Mouse (Mus musculus): ENCODE measurements around the gene Bicc1. TPM values are rescaled to one million over a fixed set of nuclear protein-coding genes. Genes with fewer than 3 reads are reported as not detected.
"Not testable (repeated sequence)": the region's sequence is repeated elsewhere in the genome, so short reads cannot be mapped to it uniquely, and the experiment has no call there.

Gene Bicc1
- polyA plus RNA-seq, 1 experiment from 2014 or later: 3.5 TPM

- no peak overlapping the region for H3K4me2 ChIP-seq (ENCODE audit: low read depth, low read length)
- H3K27me3 ChIP-seq (ENCODE audit: control insufficient read depth, insufficient read depth, low read depth, low read length): no peaks in the 10 kb centered on the region
Observed at GRCm38 (mm10) chr10:70968848-70969683, 190.4 kb downstream of the Bicc1 start.

GRCm38 (mm10) chr10:70966642-70967345, 192.7 kb downstream of the Bicc1 start:
- H3K4me1 ChIP-seq (ENCODE audit: control insufficient read depth, low read depth, low read length): no peaks in the 10 kb centered on the region
- H3K4me3 ChIP-seq (ENCODE audit: low read depth, low read length): no peak overlapping the region
- no peak overlapping the region for H3K9ac ChIP-seq (ENCODE audit: low read depth, low read length)
- no peaks in the 10 kb centered on the region for H3K9me3 ChIP-seq (replicated peaks; ENCODE audit: control insufficient read depth, low read length)
- no peaks in the 10 kb centered on the region for H3K27me3 ChIP-seq (ENCODE audit: control insufficient read depth, insufficient read depth, low read depth, low read length)
- no peaks in the 10 kb centered on the region for H3K36me3 ChIP-seq (ENCODE audit: control insufficient read depth, insufficient read depth)
- 64% methylated on average over 16 of the region's 16 CpGs for WGBS (ENCODE audit: insufficient replicate concordance)
- H3K4me2 ChIP-seq (ENCODE audit: low read depth, low read length): no peak overlapping the region
- no peak overlapping the region for H3K27ac ChIP-seq (ENCODE audit: low read length)
- no peak for ATAC-seq (ENCODE audit: low read depth)

More at GRCm38 (mm10) chr10:70968848-70969683, 190.4 kb downstream of the Bicc1 start:
- Histone ChIP-seq H3K27ac (ENCODE audit: low read length) (no peak overlapping the region), H3K4me1 (ENCODE audit: control insufficient read depth, low read depth, low read length) (no peaks in the 10 kb centered on the region), H3K9ac (ENCODE audit: low read depth, low read length) (no peak overlapping the region), H3K36me3 (ENCODE audit: control insufficient read depth, insufficient read depth) (no peaks in the 10 kb centered on the region), H3K4me3 (ENCODE audit: low read depth, low read length) (no peak overlapping the region), H3K9me3 (replicated peaks; ENCODE audit: control insufficient read depth, low read length) (no peaks in the 10 kb centered on the region)
- WGBS (ENCODE audit: insufficient replicate concordance): 67% methylated on average over 13 of the region's 13 CpGs
- ATAC-seq (ENCODE audit: low read depth): no peak

- 21% methylated on average over 8 of the region's 8 CpGs for WGBS (ENCODE audit: insufficient replicate concordance)
- H3K4me3 ChIP-seq (ENCODE audit: low read depth, low read length): no peak overlapping the region
- no peaks in the 10 kb centered on the region for H3K27me3 ChIP-seq (ENCODE audit: control insufficient read depth, insufficient read depth, low read depth, low read length)
- H3K4me1 ChIP-seq (ENCODE audit: control insufficient read depth, low read depth, low read length): no peaks in the 10 kb centered on the region
- no peak overlapping the region for H3K27ac ChIP-seq (ENCODE audit: low read length)
- no peak overlapping the region for H3K4me2 ChIP-seq (ENCODE audit: low read depth, low read length)
- H3K9ac ChIP-seq (ENCODE audit: low read depth, low read length): no peak overlapping the region
- no peaks in the 10 kb centered on the region for H3K9me3 ChIP-seq (replicated peaks; ENCODE audit: control insufficient read depth, low read length)
- no peaks in the 10 kb centered on the region for H3K36me3 ChIP-seq (ENCODE audit: control insufficient read depth, insufficient read depth)
- ATAC-seq (ENCODE audit: low read depth): no peak
Observed at GRCm38 (mm10) chr10:70964706-70965105, 194.8 kb downstream of the Bicc1 start.

GRCm38 (mm10) chr10:70963599-70964193, 195.8 kb downstream of the Bicc1 start:
- no peak overlapping the region for H3K9ac ChIP-seq (ENCODE audit: low read depth, low read length)
- H3K4me2 ChIP-seq (ENCODE audit: low read depth, low read length): no peak overlapping the region
- no peaks in the 10 kb centered on the region for H3K4me1 ChIP-seq (ENCODE audit: control insufficient read depth, low read depth, low read length)
- H3K27me3 ChIP-seq (ENCODE audit: control insufficient read depth, insufficient read depth, low read depth, low read length): no peaks in the 10 kb centered on the region
- ATAC-seq (ENCODE audit: low read depth): no peak
- H3K36me3 ChIP-seq (ENCODE audit: control insufficient read depth, insufficient read depth): no peaks in the 10 kb centered on the region
- no peak overlapping the region for H3K4me3 ChIP-seq (ENCODE audit: low read depth, low read length)
- WGBS (ENCODE audit: insufficient replicate concordance): 47% methylated on average over 8 of the region's 8 CpGs
- no peak overlapping the region for H3K27ac ChIP-seq (ENCODE audit: low read length)
- no peaks in the 10 kb centered on the region; the same call in 1 of the 2 replicates for H3K9me3 ChIP-seq (replicated peaks; ENCODE audit: control insufficient read depth, low read length)

- H3K27ac ChIP-seq (ENCODE audit: low read length): no peak overlapping the region
- no peak for ATAC-seq (ENCODE audit: low read depth)
- H3K9ac ChIP-seq (ENCODE audit: low read depth, low read length): no peak overlapping the region
- H3K4me3 ChIP-seq (ENCODE audit: low read depth, low read length): no peak overlapping the region
- H3K4me2 ChIP-seq (ENCODE audit: low read depth, low read length): no peak overlapping the region
- no peaks in the 10 kb centered on the region for H3K4me1 ChIP-seq (ENCODE audit: control insufficient read depth, low read depth, low read length)
- H3K27me3 ChIP-seq (ENCODE audit: control insufficient read depth, insufficient read depth, low read depth, low read length): no peaks in the 10 kb centered on the region
- 71% methylated on average over 8 of the region's 8 CpGs for WGBS (ENCODE audit: insufficient replicate concordance)
- H3K9me3 ChIP-seq (replicated peaks; ENCODE audit: control insufficient read depth, low read length): no peaks in the 10 kb centered on the region; the same call in 1 of the 2 replicates
- no peaks in the 10 kb centered on the region for H3K36me3 ChIP-seq (ENCODE audit: control insufficient read depth, insufficient read depth)
Observed at GRCm38 (mm10) chr10:70961641-70962040, 197.9 kb downstream of the Bicc1 start.

- not testable (repeated sequence) for H3K36me3 ChIP-seq (ENCODE audit: control insufficient read depth, insufficient read depth); ATAC-seq (ENCODE audit: low read depth); H3K27me3 ChIP-seq (ENCODE audit: control insufficient read depth, insufficient read depth, low read depth, low read length); H3K9ac ChIP-seq (ENCODE audit: low read depth, low read length); H3K4me3 ChIP-seq (ENCODE audit: low read depth, low read length); H3K27ac ChIP-seq (ENCODE audit: low read length); H3K4me2 ChIP-seq (ENCODE audit: low read depth, low read length); H3K9me3 ChIP-seq (replicated peaks; ENCODE audit: control insufficient read depth, low read length); H3K4me1 ChIP-seq (ENCODE audit: control insufficient read depth, low read depth, low read length)
- WGBS (ENCODE audit: insufficient replicate concordance): 68% methylated on average over 6 of the region's 6 CpGs
Observed at GRCm38 (mm10) chr10:70960396-70960795, 199.1 kb downstream of the Bicc1 start.

- H3K36me3 ChIP-seq (ENCODE audit: control insufficient read depth, insufficient read depth): no peaks in the 10 kb centered on the region
Observed at GRCm38 (mm10) chr10:70952770-70953147, 206.7 kb downstream of the Bicc1 start.

GRCm38 (mm10) chr10:70952056-70952769, 207.3 kb downstream of the Bicc1 start:
- Histone ChIP-seq H3K27me3 (ENCODE audit: control insufficient read depth, insufficient read depth, low read depth, low read length) (no peaks in the 10 kb centered on the region), H3K9ac (ENCODE audit: low read depth, low read length) (no peak overlapping the region), H3K4me3 (ENCODE audit: low read depth, low read length) (no peak overlapping the region), H3K4me2 (ENCODE audit: low read depth, low read length) (no peak overlapping the region), H3K27ac (ENCODE audit: low read length) (no peak overlapping the region), H3K4me1 (ENCODE audit: control insufficient read depth, low read depth, low read length) (no peaks in the 10 kb centered on the region), H3K9me3 (replicated peaks; ENCODE audit: control insufficient read depth, low read length) (no peaks in the 10 kb centered on the region; the same call in 1 of the 2 replicates), H3K36me3 (ENCODE audit: control insufficient read depth, insufficient read depth) (no peaks in the 10 kb centered on the region)
- WGBS (ENCODE audit: insufficient replicate concordance): 67% methylated on average over 11 of the region's 11 CpGs
- ATAC-seq (ENCODE audit: low read depth): no peak

More at GRCm38 (mm10) chr10:70952770-70953147, 206.7 kb downstream of the Bicc1 start:
- H3K27me3 ChIP-seq (ENCODE audit: control insufficient read depth, insufficient read depth, low read depth, low read length): no peaks in the 10 kb centered on the region
- WGBS (ENCODE audit: insufficient replicate concordance): 48% methylated on average over 5 of the region's 5 CpGs
- no peaks in the 10 kb centered on the region for H3K4me1 ChIP-seq (ENCODE audit: control insufficient read depth, low read depth, low read length)
- no peak overlapping the region for H3K9ac ChIP-seq (ENCODE audit: low read depth, low read length)
- no peak for ATAC-seq (ENCODE audit: low read depth)
- H3K9me3 ChIP-seq (replicated peaks; ENCODE audit: control insufficient read depth, low read length): no peaks in the 10 kb centered on the region; the same call in 1 of the 2 replicates
- H3K4me2 ChIP-seq (ENCODE audit: low read depth, low read length): no peak overlapping the region
- H3K4me3 ChIP-seq (ENCODE audit: low read depth, low read length): no peak overlapping the region
- no peak overlapping the region for H3K27ac ChIP-seq (ENCODE audit: low read length)
